ENCODE assay signal across 14 mouse cellular contexts in genomic region chr3:147680299-147680698, GRCm38 (mm10).
"Had no signal": no experiment of that assay in that cellular context is flagged by ENCODE, and none has a peak within 500 bp of the region (broad histone marks: within the 10 kb centered on the region; RNA-seq: fewer than 3 reads in every experiment).

No protein-coding gene starts in this region.

- H3K27ac ChIP-seq: kidney, postnatal 0 days; limb, embryonic 12.5 days; liver, embryonic 13.5 days; neural tube, embryonic 15.5 days; stomach, postnatal 0 days had no signal

- H3K36me3 ChIP-seq: limb, embryonic 12.5 days; liver, embryonic 13.5 days; neural tube, embryonic 15.5 days had no signal

- H3K4me3 ChIP-seq: limb, embryonic 12.5 days; liver, embryonic 13.5 days; myocyte; neural tube, embryonic 15.5 days had no signal

- H3K9ac ChIP-seq: limb, embryonic 12.5 days; liver, embryonic 13.5 days; liver, postnatal 0 days; neural tube, embryonic 15.5 days had no signal

- H3K27me3 ChIP-seq: limb, embryonic 12.5 days; liver, embryonic 13.5 days; neural tube, embryonic 15.5 days had no signal

- DNase-seq: kidney, adult 9 months; kidney, postnatal 36 days; layer of hippocampus, adult 9-11 months; layer of hippocampus, postnatal 36 days; liver; liver, embryonic 13.5 days; liver, postnatal 0 days; lung, postnatal 4 days; thymus, postnatal 4 days had no signal

- H3K4me2 ChIP-seq: limb, embryonic 12.5 days; liver, embryonic 13.5 days; neural tube, embryonic 15.5 days had no signal

- H3K4me1 ChIP-seq: limb, embryonic 12.5 days; liver, embryonic 13.5 days; neural tube, embryonic 15.5 days had no signal

- H3K9me3 ChIP-seq: limb, embryonic 12.5 days; liver, embryonic 13.5 days; neural tube, embryonic 15.5 days had no signal

- ATAC-seq: liver, postnatal 0 days had no signal
